Mouse (Mus musculus) embryonic facial prominence, embryonic 14.5 days (tissue): ENCODE measurements at regions not wholly inside any gene's neighbourhood (a gene's known extent, or its start where the extent isn't known, plus 50 kb on each side); places are given as distances from the start of the nearest gene placed in this dataset.
A peak's percentile ranks its signal among the peaks of the same experiment; 100 is the strongest.

Experiments used
- ATAC-seq: fragments of 200-750 bp; cut with Nextera tagmentation; 2 replicates; pipeline ENCODE4 v1.8.0; 2017; ENCODE audit warnings: low read depth, moderate number of reproducible peaks, moderate TSS enrichment
- DNase-seq: peaks from one replicate; pipeline ENCODE4 v3.0.0-alpha.2; 2015; ENCODE audit warnings: low spot score
- H3K27ac ChIP-seq: fragments of 300-500 bp; sonication (generic); replicated peaks from 2 replicates; pipeline ENCODE4 v1.5.1; 2014; ENCODE audit warnings: low read depth, mild to moderate bottlenecking, low read length, moderate library complexity
- H3K27me3 ChIP-seq: fragments of 300-500 bp; sonication (generic); replicated peaks from 2 replicates; pipeline ENCODE4 v1.6.1; 2014; ENCODE audit warnings: low read length; ENCODE audit not compliant: control insufficient read depth, insufficient read depth
- H3K36me3 ChIP-seq: fragments of 300-500 bp; sonication (generic); 2 replicates; pipeline ENCODE4 v1.6.1; 2014; ENCODE audit warnings: low read length, mixed read lengths; ENCODE audit not compliant: control insufficient read depth, insufficient read depth
- H3K4me1 ChIP-seq: fragments of 300-500 bp; sonication (generic); 2 replicates; pipeline ENCODE4 v1.6.1; 2014; ENCODE audit warnings: antibody characterized with exemption, low read length; ENCODE audit not compliant: control insufficient read depth, insufficient read depth
- H3K4me2 ChIP-seq: fragments of 300-500 bp; sonication (generic); 2 replicates; pipeline ENCODE4 v1.6.1; 2014; ENCODE audit warnings: low read depth, mild to moderate bottlenecking, low read length, moderate library complexity, mixed read lengths
- H3K4me3 ChIP-seq: fragments of 300-500 bp; sonication (generic); 2 replicates; pipeline ENCODE4 v1.5.1; 2014; ENCODE audit warnings: low read depth, mild to moderate bottlenecking, low read length
- H3K9ac ChIP-seq: fragments of 300-500 bp; sonication (generic); 2 replicates; pipeline ENCODE4 v1.6.1; 2014; ENCODE audit warnings: low read depth, mild to moderate bottlenecking, low read length, moderate library complexity, mixed read lengths
- H3K9me3 ChIP-seq: fragments of 300-500 bp; sonication (generic); 2 replicates; pipeline ENCODE4 v1.6.1; 2016; ENCODE audit warnings: low read length; ENCODE audit not compliant: control insufficient read depth
- WGBS: fragments of 180-500 bp; shearing (Covaris S2); extraction: QIAGEN DNeasy Blood & Tissue Kit; methylation state at CpG from one replicate; pipeline ENCODE4 v1.1.7; 2014; 5-methylcytosine and 5-hydroxymethylcytosine counted together

GRCm38 (mm10) chr15:87173096-87173495 lies 371.0 kb upstream of the Fam19a5 start:
- no peaks in the 10 kb centered on the region for H3K9me3 ChIP-seq
- no peak overlapping the region for H3K4me2 ChIP-seq
- H3K4me1 ChIP-seq = no peaks in the 10 kb centered on the region
- DNase-seq = no peak
- no peaks in the 10 kb centered on the region for H3K27me3 ChIP-seq
- H3K4me3 ChIP-seq = no peak overlapping the region
- ATAC-seq = no peak
- no peaks in the 10 kb centered on the region for H3K36me3 ChIP-seq
- no peak overlapping the region for H3K27ac ChIP-seq
- H3K9ac ChIP-seq = no peak overlapping the region
- 89% methylated on average over 2 of the region's 2 CpGs for WGBS

DNA sequence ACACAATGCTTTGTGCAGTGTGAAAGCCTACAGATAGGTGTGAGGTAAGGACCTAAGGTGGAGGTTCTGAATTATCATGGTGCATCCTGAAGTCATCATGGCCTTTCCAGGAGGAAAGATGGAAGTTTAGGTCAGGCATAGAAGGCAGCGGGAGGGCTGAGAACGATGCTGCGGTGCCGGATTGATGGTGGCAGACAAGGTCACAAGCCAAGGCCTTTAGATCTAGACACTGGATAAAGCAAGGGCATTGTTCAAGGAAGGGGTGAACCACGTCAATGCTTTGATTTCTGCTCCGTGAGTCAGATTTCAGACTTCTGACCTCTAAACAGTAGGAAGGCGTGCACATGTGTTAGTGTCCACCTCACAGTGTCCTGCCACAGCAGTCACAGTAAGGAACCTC lies 365.5 kb upstream of the Fam19a5 start:
- no peak overlapping the region for H3K9ac ChIP-seq
- no peaks in the 10 kb centered on the region for H3K27me3 ChIP-seq
- H3K27ac ChIP-seq = no peak overlapping the region
- 86% methylated on average over 7 of the region's 7 CpGs for WGBS
- no peaks in the 10 kb centered on the region for H3K36me3 ChIP-seq
- H3K9me3 ChIP-seq = no peaks in the 10 kb centered on the region
- no peak overlapping the region for H3K4me2 ChIP-seq
- ATAC-seq (no peak), DNase-seq (no peak)
- H3K4me1 ChIP-seq = no peaks in the 10 kb centered on the region
- H3K4me3 ChIP-seq = no peak overlapping the region

GRCm38 (mm10) chr15:87180836-87181235 lies 363.3 kb upstream of the Fam19a5 start:
- no peak overlapping the region for H3K4me3 ChIP-seq
- no peak overlapping the region for H3K9ac ChIP-seq
- DNase-seq (no peak), ATAC-seq (no peak)
- 64% methylated on average over 1 of the region's 1 CpGs for WGBS
- no peaks in the 10 kb centered on the region for H3K9me3 ChIP-seq
- no peaks in the 10 kb centered on the region for H3K36me3 ChIP-seq
- H3K27me3 ChIP-seq = no peaks in the 10 kb centered on the region
- H3K4me1 ChIP-seq = no peaks in the 10 kb centered on the region
- H3K27ac ChIP-seq = no peak overlapping the region
- no peak overlapping the region for H3K4me2 ChIP-seq

DNA sequence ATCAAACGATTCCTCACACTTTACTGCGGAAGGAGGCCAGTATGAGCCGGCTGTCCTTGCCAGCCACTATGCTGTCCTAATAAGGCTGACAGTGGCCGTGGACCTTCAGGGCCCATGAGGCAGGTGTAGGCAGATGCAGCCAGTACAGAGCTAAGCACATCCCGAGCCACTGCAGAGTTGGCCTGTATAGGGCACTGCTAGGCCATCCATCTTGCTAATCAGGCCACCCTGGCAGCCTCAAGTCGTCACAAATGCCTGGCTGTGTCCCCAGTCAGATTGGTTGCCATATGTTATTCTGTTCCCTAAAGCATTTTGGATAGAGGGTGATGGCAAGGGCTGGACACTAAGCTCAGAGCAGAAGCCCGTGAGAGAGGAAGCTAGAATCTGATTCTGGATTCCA lies 359.9 kb upstream of the Fam19a5 start:
- H3K9me3 ChIP-seq = no peaks in the 10 kb centered on the region
- H3K27ac ChIP-seq = no peak overlapping the region
- no peaks in the 10 kb centered on the region for H3K4me1 ChIP-seq
- H3K4me3 ChIP-seq = no peak overlapping the region
- no peaks in the 10 kb centered on the region for H3K27me3 ChIP-seq
- no peak overlapping the region for H3K9ac ChIP-seq
- no peak overlapping the region for H3K4me2 ChIP-seq
- no peak for DNase-seq
- no peak for ATAC-seq
- WGBS = 82% methylated on average over 7 of the region's 7 CpGs
- H3K36me3 ChIP-seq = no peaks in the 10 kb centered on the region

DNA sequence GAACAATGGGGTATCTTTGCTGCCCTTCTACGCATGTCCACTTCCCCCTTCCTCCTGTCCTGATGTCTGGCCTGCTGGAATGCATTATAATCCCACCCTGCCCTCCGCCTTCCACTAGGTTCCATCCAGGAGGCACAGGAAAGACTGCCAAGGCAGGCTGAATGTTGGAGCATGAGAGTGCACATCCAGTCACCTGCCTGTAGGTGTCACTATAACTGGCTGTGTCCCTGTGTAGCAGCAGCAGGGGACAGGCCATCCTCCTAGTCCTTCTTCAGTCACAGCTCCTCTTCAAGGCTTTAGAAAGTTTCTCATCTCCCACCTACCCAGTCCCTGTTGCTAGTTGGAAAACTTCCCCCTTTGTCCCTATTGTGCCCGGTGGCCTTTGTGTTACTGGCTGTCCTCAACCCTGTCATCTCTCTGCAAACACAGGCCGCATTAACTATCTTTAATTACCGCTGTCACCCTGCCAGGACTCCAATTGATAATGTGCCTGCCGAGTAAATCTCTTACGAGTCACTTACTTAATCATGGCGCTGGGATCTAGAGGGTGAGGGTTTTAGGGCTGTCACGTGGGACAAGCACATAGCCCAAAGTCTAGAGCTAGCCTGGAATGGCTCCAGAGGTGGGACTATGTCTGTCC lies 355.2 kb upstream of the Fam19a5 start:
- no peaks in the 10 kb centered on the region for H3K9me3 ChIP-seq

GRCm38 (mm10) chr15:87191901-87192300 lies 352.2 kb upstream of the Fam19a5 start:
- 73% methylated on average over 4 of the region's 4 CpGs for WGBS
- Histone ChIP-seq H3K4me1 (no peaks in the 10 kb centered on the region), H3K9ac (no peak overlapping the region), H3K27ac (no peak overlapping the region), H3K4me2 (no peak overlapping the region), H3K27me3 (no peaks in the 10 kb centered on the region), H3K4me3 (no peak overlapping the region), H3K9me3 (no peaks in the 10 kb centered on the region), H3K36me3 (no peaks in the 10 kb centered on the region)
- DNase-seq = no peak
- ATAC-seq = no peak

More for the DNA sequence above, 355.2 kb upstream of the Fam19a5 start:
- Histone ChIP-seq H3K4me1 (no peaks in the 10 kb centered on the region), H3K4me2 (no peak overlapping the region), H3K4me3 (no peak overlapping the region), H3K27me3 (no peaks in the 10 kb centered on the region), H3K36me3 (no peaks in the 10 kb centered on the region), H3K27ac (no peak overlapping the region), H3K9ac (no peak overlapping the region)
- ATAC-seq (no peak), DNase-seq (no peak)
- 80% methylated on average over 9 of the region's 9 CpGs for WGBS

- H3K4me1 ChIP-seq = no peaks in the 10 kb centered on the region
- no peak overlapping the region for H3K9ac ChIP-seq
- 19% methylated on average over 6 of the region's 6 CpGs for WGBS
- H3K27ac ChIP-seq = no peak overlapping the region
- H3K4me2 ChIP-seq = no peak overlapping the region
- DNase-seq (peak; percentile 26), ATAC-seq (peak; percentile 18; the same call in 1 of the 2 replicates)
- H3K4me3 ChIP-seq = no peak overlapping the region
- no peaks in the 10 kb centered on the region for H3K27me3 ChIP-seq
- H3K36me3 ChIP-seq = no peaks in the 10 kb centered on the region
- H3K9me3 ChIP-seq = no peaks in the 10 kb centered on the region
These were observed 347.7 kb upstream of the Fam19a5 start for GRCm38 (mm10) chr15:87196306-87196893.

GRCm38 (mm10) chr15:87199641-87200040 lies 344.5 kb upstream of the Fam19a5 start:
- DNase-seq (no peak), ATAC-seq (no peak)
- H3K9ac ChIP-seq = no peak overlapping the region
- no peak overlapping the region for H3K4me3 ChIP-seq
- no peaks in the 10 kb centered on the region for H3K9me3 ChIP-seq
- no peak overlapping the region for H3K4me2 ChIP-seq
- H3K27ac ChIP-seq = no peak overlapping the region
- H3K36me3 ChIP-seq = no peaks in the 10 kb centered on the region
- H3K4me1 ChIP-seq = no peaks in the 10 kb centered on the region
- WGBS = 81% methylated on average over 8 of the region's 8 CpGs
- H3K27me3 ChIP-seq = no peaks in the 10 kb centered on the region
